Mouse (Mus musculus) CH12.LX (cell line): Measurements from ENCODE around the gene Cmas. TPM values are rescaled to one million over a fixed set of nuclear protein-coding genes. Genes with fewer than 3 reads are reported as not detected.

ENCODE experiments used
- DNase-seq: peaks from one replicate; pipeline ENCODE4 v3.0.0-alpha.2; 2013; ENCODE audit errors: extremely low read depth
- H3K27ac ChIP-seq: 2 replicates; pipeline ENCODE4 v1.5.1; 2012; ENCODE audit warnings: low read depth, mild to moderate bottlenecking, control low read depth, moderate library complexity; ENCODE audit not compliant: insufficient read depth
- H3K27me3 ChIP-seq: replicated peaks from 2 replicates; pipeline ENCODE3; 2012; ENCODE audit warnings: inconsistent platforms
- H3K36me3 ChIP-seq, 2 experiments: replicated peaks in 1 of 2; 2 replicates each; pipeline versions ENCODE3 to v1.6.1; 2012; ENCODE audit warnings: inconsistent platforms in 1 of 2, low read length in 1 of 2, mild to moderate bottlenecking in 1 of 2, mixed read lengths in 1 of 2, moderate library complexity in 1 of 2; ENCODE audit not compliant: control insufficient read depth in 1 of 2, insufficient read depth in 1 of 2
- H3K4me1 ChIP-seq, 2 experiments: 2 replicates each; pipeline ENCODE4 v1.6.1; 2012; ENCODE audit warnings: inconsistent platforms in 1 of 2, moderate library complexity in 1 of 2; ENCODE audit not compliant: insufficient read depth in 2 of 2, control insufficient read depth in 1 of 2
- H3K4me2 ChIP-seq: 2 replicates; pipeline ENCODE4 v1.6.1; 2012; ENCODE audit warnings: low read depth, mild to moderate bottlenecking, control low read depth; ENCODE audit not compliant: poor library complexity, insufficient read depth, severe bottlenecking
- H3K4me3 ChIP-seq, 3 experiments: fragments of 150-350 bp in 1 of 3; sonication (generic) in 1 of 3; replicated peaks in 1 of 3; 2 replicates each; pipeline versions ENCODE3 to v1.5.1; 2011 to 2012; ENCODE audit warnings: low read depth in 2 of 3, low read length in 2 of 3, mild to moderate bottlenecking in 2 of 3, moderate library complexity in 2 of 3, control low read depth in 1 of 3, improper control_type of control experiment in 1 of 3, inconsistent platforms in 1 of 3, mixed read lengths in 1 of 3; ENCODE audit not compliant: poor library complexity in 1 of 3
- H3K79me2 ChIP-seq: replicated peaks from 2 replicates; pipeline ENCODE4 v1.6.1; 2012; ENCODE audit warnings: mild to moderate bottlenecking, moderate library complexity; ENCODE audit not compliant: control insufficient read depth, poor library complexity, insufficient read depth, severe bottlenecking; ENCODE audit errors: extremely low read depth
- H3K9ac ChIP-seq: 2 replicates; pipeline ENCODE4 v1.6.1; 2012; ENCODE audit warnings: low read depth, mild to moderate bottlenecking, control low read depth, moderate library complexity; ENCODE audit not compliant: insufficient read depth
- H3K9me3 ChIP-seq: replicated peaks from 2 replicates; pipeline ENCODE3; 2012; ENCODE audit warnings: low read length, inconsistent platforms, mixed read lengths
- BHLHE40 ChIP-seq: IDR thresholded peaks from 2 replicates; pipeline ENCODE4 v1.6.1; 2011; ENCODE audit warnings: mild to moderate bottlenecking, low read depth, low read length, improper control_type of control experiment
- CHD1 ChIP-seq: IDR thresholded peaks from 2 replicates; pipeline ENCODE4 v1.6.1; 2012; ENCODE audit warnings: low read depth, low read length, improper control_type of control experiment, inconsistent platforms
- CHD2 ChIP-seq: IDR thresholded peaks from 2 replicates; pipeline ENCODE4 v1.6.1; 2011; ENCODE audit warnings: low read length, improper control_type of control experiment
- CTCF ChIP-seq, 2 experiments: IDR thresholded peaks in 1 of 2; conservative IDR thresholded peaks in 1 of 2; 2 replicates each; pipeline ENCODE4 v1.5.1; 2011 to 2012; ENCODE audit warnings: low read depth in 2 of 2, low read length in 2 of 2, improper control_type of control experiment in 1 of 2, inconsistent platforms in 1 of 2, mild to moderate bottlenecking in 1 of 2, moderate library complexity in 1 of 2
- E2F4 ChIP-seq: IDR thresholded peaks from 2 replicates; pipeline ENCODE4 v1.6.1; 2011; ENCODE audit warnings: low read depth, low read length, improper control_type of control experiment; ENCODE audit not compliant: insufficient replicate concordance
- EP300 ChIP-seq: IDR thresholded peaks from 2 replicates; pipeline ENCODE4 v1.6.1; 2011; ENCODE audit warnings: low read length, improper control_type of control experiment
- HCFC1 ChIP-seq: IDR thresholded peaks from 2 replicates; pipeline ENCODE4 v1.6.1; 2012; ENCODE audit warnings: low read depth, mild to moderate bottlenecking, inconsistent platforms, low read length, improper control_type of control experiment
- JUND ChIP-seq: conservative IDR thresholded peaks from 2 replicates; pipeline ENCODE4 v1.6.1; 2011; ENCODE audit warnings: low read depth, low read length, improper control_type of control experiment
- KAT2A ChIP-seq: IDR thresholded peaks from 2 replicates; pipeline ENCODE4 v1.6.1; 2012; ENCODE audit warnings: low read length, improper control_type of control experiment, inconsistent platforms; ENCODE audit not compliant: insufficient replicate concordance
- MAFK ChIP-seq: IDR thresholded peaks from 2 replicates; pipeline ENCODE4 v1.6.1; 2011; ENCODE audit warnings: low read length, improper control_type of control experiment; ENCODE audit not compliant: insufficient replicate concordance
- MAX ChIP-seq: IDR thresholded peaks from 2 replicates; pipeline ENCODE4 v1.6.1; 2011; ENCODE audit warnings: low read length, improper control_type of control experiment
- MAZ ChIP-seq: IDR thresholded peaks from 2 replicates; pipeline ENCODE4 v1.6.1; 2012; ENCODE audit warnings: low read depth, mild to moderate bottlenecking, inconsistent platforms, low read length, improper control_type of control experiment, moderate library complexity
- MXI1 ChIP-seq: IDR thresholded peaks from 2 replicates; pipeline ENCODE4 v1.6.1; 2011; ENCODE audit warnings: mild to moderate bottlenecking, low read depth, low read length, improper control_type of control experiment
- MYC ChIP-seq: IDR thresholded peaks from 2 replicates; pipeline ENCODE4 v1.6.1; 2011; ENCODE audit warnings: low read depth, mild to moderate bottlenecking, improper control_type of control experiment, low read length
- NELFE ChIP-seq: IDR thresholded peaks from 2 replicates; pipeline ENCODE4 v1.6.1; 2011; ENCODE audit warnings: low read depth, low read length, improper control_type of control experiment
- RAD21 ChIP-seq: IDR thresholded peaks from 2 replicates; pipeline ENCODE4 v1.6.1; 2011; ENCODE audit warnings: low read depth, mild to moderate bottlenecking, low read length, improper control_type of control experiment, moderate library complexity
- SIN3A ChIP-seq: IDR thresholded peaks from 2 replicates; pipeline ENCODE4 v1.6.1; 2012; ENCODE audit warnings: low read length, improper control_type of control experiment, inconsistent platforms
- SMC3 ChIP-seq: IDR thresholded peaks from 2 replicates; pipeline ENCODE4 v1.6.1; 2011; ENCODE audit warnings: low read depth, low read length, improper control_type of control experiment
- TCF12 ChIP-seq: IDR thresholded peaks from 2 replicates; pipeline ENCODE4 v1.6.1; 2014; ENCODE audit warnings: low read depth, mild to moderate bottlenecking, inconsistent platforms, low read length, improper control_type of control experiment
- UBTF ChIP-seq: IDR thresholded peaks from 2 replicates; pipeline ENCODE4 v1.6.1; 2012; ENCODE audit warnings: low read depth, mild to moderate bottlenecking, inconsistent platforms, low read length, improper control_type of control experiment, moderate library complexity
- ZNF384 ChIP-seq: IDR thresholded peaks from 2 replicates; pipeline ENCODE4 v1.6.1; 2012; ENCODE audit warnings: low read depth, low read length, improper control_type of control experiment, inconsistent platforms
- dilution Hi-C: fragments of 300-500 bp; cut with MboI; formaldehyde crosslinking; loops from 2 replicates; pipeline ENCODE4 v1.14.3; 2020; ENCODE audit warnings: low sequenced_read_pairs; ENCODE audit not compliant: extremely low pct_unique_long_range_greater_than_20kb, extremely low pct_ligation_motif_present
- in situ Hi-C: fragments of 300-500 bp; cut with MboI; formaldehyde crosslinking; loops from 3 replicates; pipeline ENCODE4 v1.14.3; 2019; ENCODE audit warnings: low sequenced_read_pairs, low pct_ligation_motif_present, low pct_unique_long_range_greater_than_20kb, mixed read lengths
- polyA plus RNA-seq: library from polyadenylated mRNA; unstranded; fragments of >175 nt; gene quantifications from 2 replicates; pipeline ENCODE4 v1.2.1, GENCODE M21; 2012; ENCODE audit warnings: low read depth; ENCODE audit not compliant: insufficient read length
- total RNA-seq, 2 experiments: library from RNA; depleted of rRNA; stranded (reverse); fragments of 300-350 nt in 1 of 2; fragments of >200 nt in 1 of 2; gene quantifications; 2 replicates each; pipeline ENCODE4 v1.2.3; 2012 to 2014

Cmas gene
- total and polyA plus RNA-seq, 3 experiments = 39.5 to 63.9 (median 62.4) TPM

GRCm38 (mm10) chr6:142759633-142760032, 3.1 kb downstream of the Cmas start:
- H3K9me3 ChIP-seq = no peaks in the 10 kb centered on the region
- H3K79me2 ChIP-seq = peaks cover 4% of the 10 kb centered on the region
- TF ChIP-seq MXI1 = no peak
- no peak for TF ChIP-seq NELFE
- TF ChIP-seq SMC3 = no peak
- TF ChIP-seq CTCF (conservative IDR thresholded peaks at IDR 0.05 in 1 of 2, IDR thresholded peaks at IDR 0.05 in 1 of 2; ENCODE audit: low read depth in 2 of 2, low read length in 2 of 2) = no peak
- no peak for TF ChIP-seq JUND
- TF ChIP-seq BHLHE40 = no peak
- TF ChIP-seq MYC = no peak
- no peak for TF ChIP-seq E2F4
- TF ChIP-seq CHD2 = no peak
- H3K27me3 ChIP-seq = peaks cover 10% of the 10 kb centered on the region
- no peak overlapping the region for H3K9ac ChIP-seq
- no peak overlapping the region for H3K4me2 ChIP-seq
- no peak for DNase-seq
- dilution Hi-C loops = no loop called here
- H3K27ac ChIP-seq = no peak overlapping the region
- no peak overlapping the region for H3K4me3 ChIP-seq
- peaks cover 0 to 20% of the 10 kb centered on the region in 2 experiments; a peak in 3 of 4 replicates for H3K4me1 ChIP-seq
- in situ Hi-C loops = no loop called here
- peaks cover 19 to 59% of the 10 kb centered on the region in 2 experiments for H3K36me3 ChIP-seq

DNA sequence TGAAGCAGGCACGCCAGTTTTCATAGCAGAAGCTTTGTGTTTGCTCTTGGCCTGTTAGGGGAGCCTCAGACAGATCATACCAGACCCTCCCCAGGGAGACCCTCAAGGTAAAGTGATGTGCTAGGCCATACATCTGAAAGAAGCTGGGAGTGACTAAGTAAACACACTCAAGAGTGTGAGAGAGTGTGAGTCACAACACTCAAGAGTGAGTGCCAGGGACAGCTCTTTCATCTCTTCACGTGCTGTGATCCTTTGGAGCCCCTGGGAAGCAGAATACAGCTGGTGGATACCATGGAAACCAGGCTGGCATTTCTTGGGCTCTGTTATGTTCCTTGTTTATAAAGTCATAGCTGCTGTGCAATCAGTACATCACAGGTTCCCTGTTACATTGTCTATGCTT, 8.4 kb downstream of the Cmas start:
- no peak overlapping the region for H3K4me2 ChIP-seq
- peaks cover 49 to 92% of the 10 kb centered on the region in 2 experiments for H3K36me3 ChIP-seq
- H3K4me3 ChIP-seq = no peak overlapping the region
- in situ Hi-C loops = no loop called here
- H3K9ac ChIP-seq = no peak overlapping the region
- no peak overlapping the region for H3K27ac ChIP-seq
- no peaks in the 10 kb centered on the region for H3K9me3 ChIP-seq
- no peaks in the 10 kb centered on the region; a peak in 1 of 4 replicates for H3K4me1 ChIP-seq
- TF ChIP-seq ZNF384 (no peak), HCFC1 (no peak), MXI1 (no peak), RAD21 (no peak), MAZ (no peak), EP300 (no peak)
- no peaks in the 10 kb centered on the region for H3K27me3 ChIP-seq
- no peak for DNase-seq
- dilution Hi-C loops = no loop called here
- H3K79me2 ChIP-seq = no peaks in the 10 kb centered on the region

DNA sequence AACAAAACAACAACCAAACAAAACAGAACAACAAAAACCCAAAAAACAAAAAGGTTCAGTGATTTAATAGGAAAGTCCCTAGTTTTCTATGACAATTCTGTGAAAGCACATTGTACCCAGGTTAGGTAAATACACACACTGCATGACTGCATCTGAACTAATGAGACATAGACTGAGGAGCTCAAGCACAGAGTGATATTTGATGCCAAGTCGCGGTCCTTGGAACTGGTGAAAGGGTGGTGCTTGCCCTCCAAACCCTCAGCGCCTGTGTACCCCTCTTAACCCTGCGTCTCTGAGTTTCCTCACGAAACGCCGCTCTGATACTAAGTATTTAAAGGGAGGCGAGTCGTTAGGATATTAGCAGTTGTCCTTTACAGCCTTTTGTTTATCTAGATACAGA, 10.8 kb downstream of the Cmas start:
- TF ChIP-seq SIN3A (no peak), MAFK (no peak), UBTF (no peak), KAT2A (no peak), TCF12 (no peak), HCFC1 (no peak), E2F4 (no peak), MAX (no peak), MYC (no peak), CHD1 (no peak)
- Histone ChIP-seq H3K79me2 (no peaks in the 10 kb centered on the region), H3K27me3 (no peaks in the 10 kb centered on the region), H3K4me1 (no peaks in the 10 kb centered on the region), H3K9me3 (no peaks in the 10 kb centered on the region), H3K27ac (no peak overlapping the region), H3K4me2 (no peak overlapping the region), H3K4me3 (no peak overlapping the region), H3K36me3 (peaks cover 61 to 91% of the 10 kb centered on the region in 2 experiments), H3K9ac (no peak overlapping the region)
- dilution Hi-C loops (no loop called here), in situ Hi-C loops (no loop called here)
- no peak for DNase-seq
